Mouse (Mus musculus) testis, adult 2 months (tissue): ENCODE measurements at regions not wholly inside any gene's neighbourhood (a gene's known extent, or its start where the extent isn't known, plus 50 kb on each side); places are given as distances from the start of the nearest gene placed in this dataset.

Experiments
- CTCF ChIP-seq: fragments of 200-500 bp; IDR thresholded peaks from 2 replicates; pipeline ENCODE4 v1.5.1; 2012; ENCODE audit warnings: low read depth, mild to moderate bottlenecking, inconsistent platforms, low read length, moderate library complexity; ENCODE audit not compliant: control insufficient read depth, insufficient read depth, insufficient replicate concordance
- POLR2A ChIP-seq: fragments of 200-500 bp; IDR thresholded peaks from 2 replicates; pipeline ENCODE4 v1.6.1; 2012; ENCODE audit warnings: low read depth, mild to moderate bottlenecking, inconsistent platforms, low read length, moderate library complexity; ENCODE audit not compliant: control insufficient read depth

GRCm38 (mm10) chr1:81967746-81968295 lies 265.1 kb upstream of the Gm9747 start:
- no peak for TF ChIP-seq CTCF
- no peak for TF ChIP-seq POLR2A
